Mouse (Mus musculus) right cerebral cortex, postnatal 36 days (tissue): ENCODE measurements around the gene Stt3b.

Experiments used
- DNase-seq, 2 experiments: peaks; one replicate each; pipeline ENCODE4 v3.0.0; 2022; ENCODE audit warnings: low spot score in 2 of 2, mixed read lengths in 1 of 2

The Stt3b gene

DNA sequence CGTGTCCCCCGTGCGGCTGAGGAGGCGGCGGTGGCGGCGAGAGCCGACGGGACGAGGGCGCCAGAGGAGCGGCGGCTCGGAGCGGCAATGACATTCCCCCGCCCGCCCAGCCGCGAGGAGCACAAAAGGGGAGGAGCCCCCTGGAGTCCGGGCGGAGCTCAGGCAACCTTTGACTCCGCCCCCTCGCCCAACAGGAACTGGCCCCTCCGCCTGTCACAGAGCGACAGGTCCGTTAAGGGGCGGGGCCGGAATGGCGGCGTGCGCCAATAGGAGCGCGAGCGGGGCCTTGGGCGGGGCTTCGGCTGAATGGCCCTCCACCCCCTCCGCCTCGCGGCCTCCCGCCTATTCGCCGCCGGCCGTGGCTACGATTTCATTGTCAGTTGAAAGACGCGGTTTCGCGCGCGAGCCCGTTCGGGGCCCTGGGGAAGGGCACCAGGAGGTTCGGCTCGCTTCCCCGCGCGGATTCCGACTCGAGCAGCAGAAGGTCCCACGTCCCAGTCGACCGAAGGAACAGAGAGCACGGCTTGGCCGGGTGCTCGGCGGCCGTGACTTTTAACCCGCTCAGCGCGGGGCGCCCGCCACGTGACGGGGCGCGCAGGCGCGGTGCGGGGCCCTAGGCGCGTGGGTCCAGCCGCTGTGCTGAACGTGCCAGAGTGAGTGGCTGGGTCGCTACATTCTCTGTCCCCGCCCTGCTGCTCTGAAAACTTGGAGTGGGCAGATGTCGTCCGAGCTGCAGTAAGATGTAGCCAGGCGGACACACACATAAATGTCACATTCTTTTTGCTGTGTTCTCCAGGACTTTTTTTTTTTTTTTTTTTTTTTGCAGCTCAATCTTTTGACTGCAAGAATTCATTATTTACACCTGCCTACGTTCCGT lies at the start of gene Stt3b:
Gene Stt3b (minus strand): TSS at position 76 of the 877 bp plus-strand sequence.
- peak; percentile 99 for DNase-seq

DNA sequence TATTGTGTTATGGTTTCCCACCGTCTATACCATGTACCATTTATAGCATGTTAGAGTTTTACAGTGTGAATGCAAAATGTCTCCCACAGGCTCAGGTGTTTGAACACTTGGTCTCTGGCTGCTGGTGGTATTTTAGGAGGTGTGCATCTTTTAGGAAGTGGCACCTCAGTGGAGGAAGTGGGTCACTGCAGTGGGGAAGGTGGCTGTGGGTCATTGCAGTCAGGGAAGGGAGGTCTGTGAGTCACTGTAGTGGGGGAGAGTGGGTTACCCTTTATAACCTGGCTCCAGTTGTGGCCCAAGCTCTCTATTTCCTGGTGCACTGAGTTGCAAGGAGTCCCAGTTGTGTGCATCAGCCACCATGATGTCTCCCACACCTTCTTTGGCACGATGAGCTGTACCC lies 48.2 kb upstream of the Stt3b start:
- no peak for DNase-seq

DNA sequence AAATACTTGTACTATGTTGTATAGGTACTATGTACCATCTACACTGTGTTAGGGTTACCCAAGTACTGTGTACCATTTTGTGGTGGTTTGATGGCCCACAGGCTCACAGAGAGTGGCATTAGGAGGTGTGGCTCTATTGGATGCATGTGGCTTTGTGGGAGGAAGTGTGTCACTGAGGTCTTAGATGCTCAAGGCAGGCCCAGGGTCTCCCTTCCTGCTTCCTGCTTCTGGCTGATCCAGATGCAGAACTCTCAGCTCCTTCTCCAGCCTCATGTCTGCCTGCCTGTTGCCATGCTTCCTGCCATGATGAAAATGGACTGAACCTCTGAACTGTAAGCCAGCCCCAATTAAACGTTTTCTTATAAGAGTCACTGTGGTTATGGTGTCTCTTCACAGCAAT lies 47.8 kb upstream of the Stt3b start:
- no peak for DNase-seq

DNA sequence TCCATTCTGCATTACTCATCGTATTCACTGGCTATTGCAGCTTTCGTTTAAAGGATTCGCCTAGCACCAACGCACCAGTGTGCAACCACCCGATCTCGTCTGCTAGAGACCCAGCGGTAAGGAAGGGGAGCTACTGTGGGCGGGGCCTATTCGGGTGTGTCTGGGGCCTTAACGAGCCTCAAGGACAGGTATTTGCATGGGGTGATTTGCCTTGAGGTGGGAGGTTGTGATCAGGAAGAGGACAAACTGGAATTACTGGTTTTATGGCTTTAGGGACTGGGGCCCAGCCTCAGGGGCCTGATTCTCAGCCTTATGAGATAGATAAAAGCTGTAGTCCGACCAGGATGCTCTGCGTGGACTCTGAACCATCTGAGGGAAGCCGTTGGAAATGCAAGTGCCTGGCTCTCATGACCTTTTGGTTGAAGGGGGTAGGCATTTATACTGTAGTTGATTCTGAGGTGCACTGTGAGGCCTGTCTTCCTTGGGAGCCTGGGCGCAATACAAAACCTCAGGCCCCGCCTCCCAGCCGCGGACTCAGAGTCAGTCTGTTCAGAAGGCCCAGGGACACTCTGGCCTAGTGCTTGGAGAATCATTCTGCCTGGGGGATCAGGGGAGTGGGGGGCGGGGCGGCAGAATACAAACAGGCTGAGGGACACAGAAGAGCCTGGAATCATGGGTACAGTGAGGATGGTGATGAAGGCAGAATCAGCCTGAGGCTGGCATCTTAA lies 46.7 kb upstream of the Stt3b start:
- no peak for DNase-seq

DNA sequence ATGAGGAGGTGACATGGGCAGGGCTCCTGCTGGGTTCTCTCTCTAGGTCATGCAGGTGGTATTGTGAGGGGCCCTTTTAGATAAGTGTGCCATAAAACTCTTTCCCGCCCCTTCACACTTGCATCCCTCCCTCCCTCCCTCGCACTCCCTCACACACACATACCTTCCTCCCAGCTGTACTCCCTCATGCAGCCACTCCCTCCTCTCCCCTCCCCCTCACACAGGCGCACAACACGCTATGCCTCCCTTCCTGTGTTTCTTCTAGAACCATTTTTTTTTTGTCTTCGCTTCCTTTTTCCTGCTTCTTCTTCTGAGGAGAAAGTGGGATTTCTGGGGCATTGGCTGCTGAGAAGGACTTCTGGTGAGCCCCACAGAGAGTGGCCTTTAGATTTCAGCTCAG lies 45.8 kb upstream of the Stt3b start:
- DNase-seq = no peak

DNA sequence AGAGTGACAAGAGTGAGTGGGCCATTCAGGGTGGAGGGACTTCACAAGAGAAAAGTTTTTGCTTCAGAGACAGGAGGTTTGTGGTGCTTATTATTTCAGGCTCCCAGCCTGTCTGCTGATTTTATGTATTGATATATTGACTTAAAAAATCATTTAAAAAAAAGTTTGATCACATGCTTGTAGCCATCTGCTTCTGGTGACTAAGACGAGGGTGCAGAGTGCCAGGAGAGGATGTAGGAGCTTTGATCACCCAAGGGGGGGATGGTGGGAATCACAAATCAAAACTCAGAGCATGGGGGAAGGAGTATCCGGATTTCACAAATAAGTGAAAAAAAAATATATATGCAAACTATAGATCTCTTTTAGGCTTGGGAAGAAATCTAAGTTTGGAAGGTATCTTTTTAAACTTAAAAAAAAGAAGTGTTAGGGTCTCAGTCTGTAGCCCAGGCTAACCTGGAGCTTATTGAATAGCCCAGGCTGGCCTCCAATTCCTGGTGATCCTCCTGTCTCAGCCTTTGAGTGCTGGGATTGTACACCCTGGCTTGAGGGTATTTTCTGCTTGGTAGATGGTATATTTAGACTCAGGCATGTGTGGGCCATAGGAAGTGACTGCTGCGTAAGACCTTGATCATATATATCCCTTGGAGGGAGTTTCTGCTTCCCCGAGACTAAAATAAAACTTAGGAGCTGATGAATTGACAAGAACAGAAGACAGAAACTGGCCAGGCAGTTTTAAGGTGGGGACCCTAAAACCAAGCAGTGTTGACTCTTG lies 39.7 kb upstream of the Stt3b start:
- no peak for DNase-seq

DNA sequence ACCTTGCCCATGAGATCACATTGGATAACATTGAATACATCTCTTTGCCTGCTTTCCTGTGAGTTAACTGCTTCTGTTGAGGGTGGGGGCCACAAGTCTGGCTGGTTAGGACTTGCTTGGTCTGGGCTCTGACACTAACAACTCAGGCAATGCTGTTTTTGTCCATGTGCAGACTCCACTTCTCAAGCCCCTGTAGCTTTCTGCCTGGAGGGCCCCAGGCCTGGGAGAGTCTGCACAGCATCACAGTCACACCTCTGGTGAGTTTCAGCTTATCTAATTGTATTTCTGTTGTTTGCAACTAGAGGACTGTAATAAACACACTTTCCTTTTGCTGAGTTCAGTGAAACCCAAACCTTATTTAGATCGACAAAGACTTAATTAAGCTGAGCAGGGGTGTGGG lies 38.9 kb upstream of the Stt3b start:
- no peak for DNase-seq

DNA sequence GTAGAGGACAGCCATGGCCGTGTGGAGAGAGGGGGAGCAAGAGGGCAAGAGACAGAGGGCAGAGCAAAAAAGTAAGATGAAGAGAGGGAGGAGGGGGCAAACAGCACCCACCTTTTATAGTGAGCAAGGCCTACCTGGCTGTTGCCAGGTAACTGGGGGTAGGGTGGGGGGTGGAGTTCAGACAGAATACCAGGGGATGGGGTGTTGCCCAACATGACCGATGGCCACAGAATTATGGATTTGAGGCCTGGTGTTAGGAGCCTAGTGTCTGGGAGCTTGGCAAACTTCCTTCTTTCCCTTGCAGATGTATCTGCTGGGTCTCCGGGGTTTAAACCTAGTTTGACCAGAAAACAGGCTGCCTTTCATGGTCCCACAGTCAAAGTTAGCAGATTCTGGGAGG lies 34.7 kb upstream of the Stt3b start:
- DNase-seq = no peak

DNA sequence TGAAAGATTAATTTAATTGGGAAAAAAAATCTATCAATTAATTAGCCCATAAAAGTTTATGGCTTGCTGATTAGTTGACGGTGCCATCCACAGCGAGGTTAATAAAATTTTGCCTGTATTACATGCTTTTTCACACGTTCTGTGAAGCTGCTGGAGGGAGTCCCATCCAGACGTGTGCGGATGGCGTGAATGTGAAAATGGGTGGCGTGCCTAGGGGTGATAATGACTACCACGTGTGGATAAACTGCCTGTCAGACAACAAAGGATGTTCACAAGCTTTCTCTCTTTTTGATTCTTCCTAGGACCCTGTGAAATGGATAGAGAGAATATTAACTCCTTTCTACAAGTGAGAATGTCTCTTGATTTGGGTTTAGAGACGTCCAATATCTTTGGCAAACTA lies 31.4 kb upstream of the Stt3b start:
- no peak for DNase-seq

DNA sequence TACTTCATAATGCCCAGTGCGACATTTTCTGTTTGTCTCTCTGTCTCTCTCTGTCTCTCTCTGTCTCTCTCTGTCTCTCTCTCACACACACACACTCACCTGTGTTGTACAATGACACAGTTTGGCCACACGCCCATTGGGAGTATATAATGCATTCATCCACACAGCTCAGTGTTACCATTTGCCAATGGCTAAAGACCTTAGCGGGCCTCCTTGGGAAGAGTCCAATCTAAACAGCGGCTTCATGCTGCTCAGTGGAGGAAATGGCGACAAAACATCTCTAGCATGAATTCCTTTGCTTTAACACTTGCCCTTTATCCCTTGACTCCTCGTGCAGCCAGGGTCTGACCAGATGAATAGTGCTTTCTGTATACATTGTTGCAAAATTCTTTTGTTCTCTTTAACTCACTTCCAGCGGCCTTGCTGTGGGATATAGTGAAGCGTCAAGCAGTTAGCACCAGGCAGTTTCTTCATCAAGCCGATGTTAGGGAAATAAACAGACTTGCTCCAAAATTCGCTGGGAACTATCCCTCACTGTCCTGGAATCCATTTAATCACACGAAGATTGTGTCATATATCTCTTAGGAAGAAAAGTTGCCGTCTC lies 30.1 kb upstream of the Stt3b start:
- no peak for DNase-seq

DNA sequence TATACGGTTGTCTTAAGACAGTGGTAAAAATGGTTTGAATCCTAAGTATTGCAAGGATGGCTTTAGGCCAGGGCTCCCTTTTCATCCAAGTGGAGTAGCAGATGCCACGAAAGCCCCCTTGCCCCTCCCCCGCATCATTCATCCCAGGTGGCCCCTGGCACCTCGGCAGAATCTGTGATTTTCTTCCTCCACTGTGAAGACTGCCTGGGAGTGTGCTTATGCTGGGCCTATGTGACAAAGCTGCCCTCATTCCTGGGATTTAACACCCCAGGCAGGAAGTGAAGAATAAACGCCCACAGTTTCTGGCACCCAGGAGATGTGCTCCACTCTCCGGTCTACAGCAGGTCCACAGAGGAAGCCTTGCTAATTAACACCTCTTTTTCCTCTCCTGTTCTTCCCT lies 28.6 kb upstream of the Stt3b start:
- peak; percentile 41 to 55 for DNase-seq

DNA sequence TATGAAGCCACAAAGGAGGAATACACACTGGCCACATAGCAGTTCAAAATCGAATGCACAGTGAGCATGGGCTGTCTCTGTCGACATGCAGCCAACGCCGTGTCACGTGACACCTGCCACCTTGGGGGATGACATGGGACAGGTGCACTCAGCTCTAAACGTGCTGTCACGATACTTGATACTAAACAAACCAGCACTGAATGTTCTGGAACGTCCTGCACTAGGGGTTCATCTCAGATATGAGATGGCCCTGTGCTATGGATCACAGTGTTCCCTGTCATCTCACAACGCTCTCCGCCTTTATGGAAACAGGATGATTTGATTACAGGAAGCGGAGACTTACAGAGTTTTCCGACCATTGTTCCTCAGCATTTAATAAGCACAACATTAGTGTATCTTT lies 22.8 kb upstream of the Stt3b start:
- no peak for DNase-seq

DNA sequence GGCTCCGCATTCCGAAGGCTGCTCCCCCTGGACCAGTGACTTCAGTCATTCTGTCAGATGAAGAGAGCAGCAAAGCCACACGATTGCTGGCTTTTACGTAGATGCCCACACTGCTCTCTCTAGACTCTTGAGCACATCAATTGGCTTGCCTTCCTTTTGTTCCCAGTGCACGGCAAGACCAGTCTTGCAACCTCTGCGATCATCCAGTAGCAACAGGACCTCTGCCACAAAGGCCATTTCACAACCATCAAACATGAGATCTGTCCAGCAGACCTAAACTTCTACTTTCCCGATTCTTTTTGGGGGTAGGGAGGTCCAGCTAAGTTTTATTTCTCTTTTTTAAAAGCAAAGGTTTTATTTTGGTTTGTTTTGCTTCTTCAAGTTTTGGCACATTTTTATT lies 22.1 kb upstream of the Stt3b start:
- no peak for DNase-seq

DNA sequence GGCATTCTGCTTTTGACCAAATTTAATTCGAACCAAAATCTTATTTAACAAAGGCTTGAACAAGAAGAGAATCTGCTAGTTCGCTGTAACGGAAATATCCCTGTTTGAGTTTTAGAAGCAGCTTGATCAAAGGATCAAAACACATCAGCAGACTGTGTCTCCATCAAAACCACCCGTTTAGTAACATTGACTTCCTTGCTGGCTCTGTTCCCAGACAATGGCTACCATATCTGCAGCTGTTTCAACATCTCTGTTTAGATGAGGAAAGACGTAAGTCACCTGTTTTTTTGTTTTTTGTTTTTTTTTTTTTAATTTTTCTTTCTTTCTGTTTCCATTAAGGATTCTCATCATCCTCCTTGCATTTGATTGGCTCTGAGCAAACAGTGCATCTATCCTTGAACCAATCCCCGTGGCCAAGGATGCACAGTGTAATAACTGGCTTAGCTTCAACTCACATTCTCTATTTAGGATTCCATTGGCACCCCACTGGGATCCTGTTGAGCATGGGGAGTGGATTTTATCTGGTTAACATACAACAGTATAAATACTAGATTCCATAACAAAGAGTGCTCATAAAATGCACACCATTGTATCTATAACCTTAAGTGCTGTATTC lies 20.7 kb upstream of the Stt3b start:
- no peak for DNase-seq

DNA sequence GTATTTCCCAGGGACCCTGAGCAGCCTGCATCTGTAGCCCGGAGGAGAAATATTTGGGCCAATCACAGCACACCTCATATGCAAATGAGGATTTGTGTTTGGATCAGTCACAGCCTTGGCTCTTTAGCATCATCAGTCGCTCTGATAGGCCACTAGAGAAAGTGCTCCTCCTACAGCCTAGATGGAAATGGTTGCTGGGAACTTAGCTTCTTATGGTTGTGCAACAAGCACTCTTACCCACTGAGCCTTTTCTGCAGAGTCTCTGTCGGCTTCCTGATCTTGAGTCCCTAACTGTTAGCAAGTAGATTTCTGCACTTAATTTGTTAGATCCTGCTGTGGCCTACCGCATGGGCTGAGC lies 16.3 kb upstream of the Stt3b start:
- DNase-seq = no peak

DNA sequence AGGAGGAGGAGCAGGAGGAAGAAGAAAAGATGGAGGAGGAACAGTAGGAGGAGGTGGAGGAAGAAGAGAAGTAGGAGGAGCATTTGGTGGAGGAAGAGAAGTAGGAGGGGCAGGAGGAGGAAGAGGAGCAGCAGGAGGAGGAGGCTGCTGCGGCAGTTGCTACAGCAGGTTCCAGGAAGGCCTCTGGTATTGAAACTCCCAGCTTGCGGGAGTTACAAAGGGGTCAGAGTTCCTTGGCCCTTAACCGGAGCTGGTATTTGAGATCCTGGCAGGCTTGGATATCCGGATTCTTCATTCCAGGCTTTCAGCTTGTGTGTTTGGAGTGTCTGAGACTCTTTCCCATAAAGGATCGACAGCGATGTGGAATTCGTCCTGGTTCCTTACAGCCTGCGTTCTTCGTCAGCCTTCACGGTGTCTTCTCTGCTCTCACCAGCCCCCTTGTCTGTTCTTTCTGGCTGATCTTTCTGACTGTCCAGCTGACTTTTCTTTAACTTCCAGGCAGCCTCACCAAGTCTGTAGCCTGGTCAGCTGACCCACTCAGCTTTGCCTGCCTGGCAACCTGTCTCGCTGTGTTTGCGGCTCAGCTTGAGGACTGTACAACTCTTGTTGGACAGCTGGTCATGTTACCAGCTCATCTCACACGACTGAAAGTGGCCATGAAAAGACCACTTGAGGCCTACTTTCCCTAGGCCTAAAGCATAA lies 15.8 kb upstream of the Stt3b start:
- no peak for DNase-seq

DNA sequence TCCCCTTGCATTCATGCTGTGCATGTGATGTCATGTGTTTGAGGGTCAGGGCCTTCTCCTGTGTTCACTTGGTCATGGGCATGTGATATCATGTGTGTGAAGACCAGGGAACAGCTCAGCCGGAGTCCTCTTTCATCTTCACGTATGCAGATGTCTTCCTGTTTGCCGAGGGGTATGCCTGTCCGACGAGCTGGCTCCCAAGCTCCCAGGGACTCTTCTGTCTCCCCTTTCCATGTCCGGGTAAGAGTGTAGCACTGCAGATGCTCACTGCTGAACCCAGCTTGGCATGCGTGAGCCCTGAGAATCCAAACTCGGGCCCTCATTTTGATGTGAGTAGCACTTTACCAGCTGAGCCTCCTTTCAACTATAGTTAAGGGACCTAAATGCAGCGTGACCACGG lies 13.4 kb upstream of the Stt3b start:
- DNase-seq = no peak

DNA sequence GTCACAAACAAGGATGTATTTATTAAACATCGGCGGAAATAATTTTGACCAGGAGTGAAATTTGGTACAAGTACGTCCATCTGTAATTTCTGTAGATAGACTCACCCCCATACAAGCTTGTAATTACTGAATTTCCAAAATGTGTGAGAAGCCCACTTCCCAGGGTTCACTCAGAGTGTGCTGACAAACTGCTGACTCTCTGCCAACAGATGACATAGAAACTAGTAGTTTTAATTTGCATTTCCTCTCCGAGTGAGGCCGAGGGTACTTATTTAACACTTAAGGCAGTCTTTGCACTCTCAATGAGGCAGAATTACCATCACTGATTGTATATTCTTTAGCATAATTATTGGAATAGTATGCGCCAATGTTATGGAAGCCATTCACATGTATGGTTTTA lies 12.2 kb upstream of the Stt3b start:
- DNase-seq = no peak

DNA sequence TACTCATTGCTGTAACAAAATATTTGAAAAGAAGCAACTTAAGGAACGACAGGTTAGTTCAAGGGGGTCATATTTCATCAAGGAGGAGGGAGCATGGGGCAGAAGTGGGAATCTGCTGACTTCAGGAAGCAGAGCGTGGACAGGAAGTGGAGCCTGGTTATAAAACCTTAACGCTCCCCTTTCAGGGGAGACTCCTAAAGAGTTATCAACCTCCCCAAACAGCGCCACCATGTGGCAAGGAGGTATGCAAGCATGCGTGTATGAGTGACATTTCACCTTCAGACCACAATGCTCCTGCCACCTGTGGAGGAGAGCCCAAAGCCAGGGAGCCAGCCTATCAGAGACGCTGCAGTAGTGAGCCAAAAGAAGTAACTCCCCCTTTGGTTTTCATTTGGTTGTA lies 10.8 kb upstream of the Stt3b start:
- no peak for DNase-seq

DNA sequence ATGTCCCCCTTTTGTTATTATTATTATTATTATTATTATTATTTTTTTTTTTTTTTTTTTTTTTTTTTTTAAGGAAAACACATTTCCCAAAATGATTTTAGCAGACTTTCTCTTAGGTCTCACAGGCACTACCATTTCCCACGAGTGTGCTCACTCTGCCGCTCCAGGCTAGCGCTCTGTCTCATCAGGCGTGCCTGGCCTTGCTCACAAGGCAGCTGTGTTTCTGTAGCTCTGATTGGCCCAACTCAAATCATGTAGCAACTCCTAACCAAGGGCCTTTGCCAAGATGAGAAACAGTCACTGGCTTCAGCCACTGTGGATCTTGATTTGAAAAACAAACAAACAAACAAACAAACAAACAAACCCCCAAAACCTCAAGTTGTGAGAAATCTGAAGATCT lies 9.9 kb upstream of the Stt3b start:
- DNase-seq = no peak
